Mouse (Mus musculus): ENCODE results near the gene Hpd. TPM values are rescaled to one million over a fixed set of nuclear protein-coding genes. Genes with fewer than 3 reads are reported as not detected.

Gene Hpd
- 17.8 and 28.5 TPM in 2 replicates for polyA plus RNA-seq (2015; fragmentation: Nextera tagmentation; extraction: Ambion mirVana)

DNA sequence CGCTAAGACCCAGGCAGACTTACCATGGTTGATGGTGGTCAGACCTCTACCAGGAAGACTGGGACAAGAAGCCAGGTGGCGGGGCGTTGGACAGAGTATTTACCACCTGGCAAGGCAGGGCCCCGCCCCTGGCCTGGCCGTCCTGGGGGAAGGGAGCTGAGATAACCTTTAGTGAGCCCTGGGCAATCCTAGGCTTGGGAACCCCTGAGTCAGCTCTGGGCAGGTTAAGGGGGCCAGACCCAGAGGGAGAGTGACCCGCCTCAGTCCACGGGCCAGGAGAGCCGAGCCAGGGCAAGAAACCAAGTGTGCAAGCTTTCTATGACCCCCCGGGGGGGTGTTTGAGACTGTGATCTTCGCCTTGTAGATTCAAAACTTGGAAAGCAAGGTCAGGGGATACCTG is at the start of gene Hpd:
Hpd (minus strand) TSS at position 77 of the 400 bp plus-strand sequence.

DNA sequence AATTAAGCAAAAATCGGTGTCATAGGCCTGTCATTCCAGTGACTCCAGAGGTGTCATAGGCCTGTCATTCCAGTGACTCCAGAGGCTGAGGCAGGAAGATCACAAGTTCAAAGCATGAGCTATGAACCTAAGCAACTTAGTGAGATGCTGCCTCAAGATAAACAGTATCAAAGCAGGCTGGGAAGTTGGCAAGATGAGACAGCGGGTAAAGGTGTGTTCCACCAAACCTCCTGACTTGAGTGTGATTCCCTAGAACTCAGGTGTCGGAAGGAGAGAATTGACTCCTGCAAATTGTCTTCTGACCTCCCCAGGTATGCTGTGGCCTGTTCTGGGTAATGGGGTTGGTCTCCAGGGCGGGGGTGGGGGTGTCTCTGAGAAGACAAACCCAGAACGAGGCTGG is 13.2 kb downstream of the Hpd start, which contains the start of gene Psmd9:
Psmd9 (plus strand) TSS at position 130 of the 400 bp plus-strand sequence.

DNA sequence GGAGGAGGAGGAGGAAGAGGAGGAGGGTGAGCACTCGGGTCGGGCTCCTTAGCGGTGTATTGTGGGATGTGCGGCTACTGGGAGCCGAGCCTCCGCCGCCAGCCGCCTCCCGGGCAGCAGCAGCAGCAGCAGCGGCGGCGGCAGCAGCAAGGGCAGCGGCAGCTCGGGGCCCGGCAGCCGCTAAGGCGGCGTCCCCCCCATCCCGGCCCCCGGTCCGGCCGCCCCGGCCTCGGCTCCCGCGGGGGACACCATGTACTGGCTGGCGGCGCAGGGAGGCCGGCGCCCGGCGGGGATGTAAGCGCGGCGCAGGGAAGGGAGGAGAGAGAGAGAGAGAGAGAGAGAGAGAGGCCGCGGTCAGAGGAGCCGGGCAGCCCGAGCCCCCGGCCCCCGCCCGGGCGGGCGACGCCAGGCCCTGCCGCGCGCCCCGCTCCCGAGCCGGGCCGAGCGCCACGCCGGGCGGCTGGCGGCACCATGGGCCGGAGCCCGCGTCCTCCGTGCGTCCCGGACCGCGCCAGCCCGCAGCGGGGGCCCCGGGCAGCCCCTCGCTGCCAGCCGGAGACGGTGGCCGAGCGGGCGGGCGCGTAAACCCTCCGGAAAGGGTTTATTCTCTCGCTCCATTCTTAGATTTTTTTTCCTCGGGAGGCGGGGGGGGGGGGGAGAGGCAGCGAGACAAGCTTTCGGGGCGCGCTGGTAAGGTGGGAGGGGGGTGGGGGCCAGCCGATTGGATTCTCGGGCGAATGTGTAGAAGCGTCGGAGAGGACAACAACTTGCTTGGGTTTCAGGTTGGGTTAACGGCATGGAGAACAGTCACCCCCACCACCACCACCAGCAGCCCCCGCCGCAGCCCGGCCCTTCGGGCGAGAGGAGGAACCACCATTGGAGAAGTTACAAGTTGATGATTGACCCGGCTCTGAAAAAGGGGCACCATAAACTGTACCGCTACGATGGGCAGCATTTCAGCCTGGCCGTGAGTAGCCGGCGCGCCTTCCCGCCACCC is 40.1 kb downstream of the Hpd start, which contains the start of gene Setd1b:
Setd1b (plus strand) TSS at position 33 of the 997 bp plus-strand sequence.

DNA sequence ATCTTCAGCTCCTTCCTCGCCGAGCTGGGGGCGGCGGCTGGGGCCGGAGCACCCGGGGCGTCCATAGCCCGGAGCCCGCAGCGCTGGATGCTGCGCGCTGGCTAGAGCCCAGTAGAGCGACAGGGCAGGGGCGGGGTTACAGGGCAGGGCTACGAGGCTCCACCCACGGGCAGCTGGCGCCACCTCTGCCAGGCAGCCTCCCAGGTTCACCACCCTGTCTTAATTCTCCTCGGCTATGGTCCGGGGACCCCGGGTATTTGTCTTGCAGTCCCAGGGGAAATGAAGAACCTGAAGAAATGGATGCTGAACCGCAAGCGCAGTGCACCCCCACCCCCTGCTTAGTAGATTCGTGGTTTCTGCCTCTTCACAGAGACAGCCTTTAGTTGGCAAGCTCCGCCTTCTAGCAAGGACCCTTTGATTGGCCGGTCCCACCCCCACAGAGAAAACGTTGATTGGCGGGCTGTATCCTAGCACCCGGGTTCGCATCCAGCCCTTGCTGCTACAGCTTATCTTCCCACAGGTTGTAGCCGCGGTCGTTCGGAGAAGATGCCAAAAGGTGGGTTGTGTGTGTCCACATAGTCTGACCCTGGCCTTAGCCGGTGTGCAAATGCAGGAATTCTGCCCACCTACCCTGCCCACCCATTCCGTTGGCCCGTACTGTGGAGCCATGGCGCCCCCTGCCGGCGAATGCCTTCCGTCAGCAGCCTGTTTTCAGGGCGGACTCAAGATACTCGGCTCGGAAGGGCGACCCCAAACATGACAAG is 50.0 kb downstream of the Hpd start, which contains the start of gene Rhof:
Rhof (minus strand) TSS at position 385 of the 764 bp plus-strand sequence.

Other genes starting within 250 kb of the Hpd start
- 12.7 and 16.7 TPM in 2 replicates for gene Kdm2b, start 192.9 kb downstream of the Hpd start, polyA plus RNA-seq (2015; fragmentation: Nextera tagmentation; extraction: Ambion mirVana)
- 16.6 and 17.1 TPM in 2 replicates for gene Orai1, start 167.7 kb downstream of the Hpd start, polyA plus RNA-seq (2015; fragmentation: Nextera tagmentation; extraction: Ambion mirVana)
- not detected in 2 replicates for gene Morn3, start 135.7 kb downstream of the Hpd start, polyA plus RNA-seq (2015; fragmentation: Nextera tagmentation; extraction: Ambion mirVana)
- 6.9 and 8.4 TPM in 2 replicates for gene Tmem120b, start 114.3 kb downstream of the Hpd start, polyA plus RNA-seq (2015; fragmentation: Nextera tagmentation; extraction: Ambion mirVana)
- 2.1 and 2.4 TPM in 2 replicates for gene Rhof, start 50.0 kb downstream of the Hpd start, polyA plus RNA-seq (2015; fragmentation: Nextera tagmentation; extraction: Ambion mirVana)
- 6.6 and 7.2 TPM in 2 replicates for gene Setd1b, start 40.5 kb downstream of the Hpd start, polyA plus RNA-seq (2015; fragmentation: Nextera tagmentation; extraction: Ambion mirVana)
- gene Psmd9, start 13.3 kb downstream of the Hpd start, polyA plus RNA-seq (2015; fragmentation: Nextera tagmentation; extraction: Ambion mirVana), result 69.5 and 81.6 TPM in 2 replicates
- 0.83 TPM in 1 of 2 replicates, not detected in the other for gene Wdr66, start 69.4 kb upstream of the Hpd start, polyA plus RNA-seq (2015; fragmentation: Nextera tagmentation; extraction: Ambion mirVana)
- gene Bcl7a, start 161.1 kb upstream of the Hpd start, polyA plus RNA-seq (2015; fragmentation: Nextera tagmentation; extraction: Ambion mirVana), result 7.2 and 10.5 TPM in 2 replicates
- 15.0 and 17.3 TPM in 2 replicates for gene Mlxip, start 212.1 kb upstream of the Hpd start, polyA plus RNA-seq (2015; fragmentation: Nextera tagmentation; extraction: Ambion mirVana)